Mouse (Mus musculus): ENCODE data around the gene Gm20388.

The Gm20388 gene

DNA sequence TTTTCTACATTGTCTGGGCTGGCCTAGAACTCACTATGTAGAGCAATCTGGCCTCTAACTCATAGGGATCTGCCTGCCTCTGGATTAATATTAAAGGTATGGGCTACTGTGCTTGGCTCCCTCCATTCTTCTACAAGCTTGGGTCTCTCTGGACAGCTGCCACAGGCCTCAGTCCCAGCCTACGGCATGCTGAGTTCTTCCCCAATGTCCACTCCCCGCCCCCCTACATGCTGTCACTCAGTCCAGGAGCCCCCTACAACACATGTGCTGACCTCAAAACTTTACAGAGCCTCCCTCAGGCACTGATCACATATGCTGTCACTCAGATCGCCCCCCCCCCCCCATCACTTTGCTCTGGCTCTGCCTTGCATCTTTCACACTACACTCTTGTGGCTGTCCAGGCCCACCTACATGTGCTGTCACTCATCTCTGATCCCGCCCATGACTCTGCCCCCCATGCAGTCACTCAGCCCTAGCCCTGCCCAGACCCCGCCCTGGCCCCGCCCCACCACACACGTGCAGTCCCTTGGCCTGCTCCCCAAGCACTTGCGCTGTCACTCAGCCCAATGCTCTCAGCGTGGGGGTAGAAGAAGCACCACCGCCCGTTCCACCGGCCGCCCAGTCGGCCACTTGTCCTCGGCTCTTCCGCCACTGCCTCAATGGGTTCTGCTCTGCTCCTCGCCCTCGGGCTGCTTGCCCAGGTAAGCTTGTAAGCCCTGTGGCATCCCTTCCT, 2937.4 kb downstream of the Gm20388 start, which contains the start of gene Cdh15:
Gene Cdh15 (plus strand): TSS at position 138 of the 733 bp plus-strand sequence.
- DNase-seq (ENCODE audit: low read depth, low spot score), result peak; percentile 95

DNA sequence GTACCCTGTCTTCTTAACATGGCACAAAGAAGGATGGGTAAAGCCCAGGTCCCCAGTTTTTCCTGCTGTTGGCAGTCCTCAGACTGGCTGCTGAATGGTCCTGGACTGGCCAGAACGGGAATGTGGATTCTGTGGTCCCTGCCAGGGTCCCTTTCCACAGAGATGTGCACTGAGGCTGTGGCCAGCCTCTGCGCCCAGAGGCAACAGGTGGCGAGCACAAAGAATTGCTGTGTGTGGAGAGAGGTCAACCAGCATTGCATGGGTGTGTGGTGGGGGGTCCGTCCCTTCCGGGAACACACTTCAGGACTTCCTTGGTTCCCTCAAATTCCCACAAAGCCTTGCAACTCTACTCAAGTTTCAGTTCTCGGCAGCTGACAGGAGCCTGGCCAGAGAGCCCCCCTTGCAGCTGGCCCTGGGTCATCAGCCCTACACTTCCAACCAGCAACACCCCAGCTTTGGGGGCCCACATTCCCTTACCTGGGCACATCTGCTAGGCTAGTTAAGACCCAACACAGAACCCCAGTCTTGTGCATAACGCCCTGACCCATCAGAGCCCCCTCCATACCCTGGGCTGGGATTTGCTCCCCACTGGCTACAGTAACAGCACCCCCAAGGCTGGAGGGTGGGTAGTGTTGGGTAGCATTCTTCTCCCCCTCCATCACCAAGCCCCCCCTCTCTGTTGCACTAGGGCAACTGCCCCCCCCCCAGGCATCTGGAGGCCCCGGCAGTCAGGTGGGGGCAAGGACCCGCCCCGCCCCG, 2938.7 kb downstream of the Gm20388 start:
- DNase-seq (ENCODE audit: low read depth, low spot score), result no peak

DNA sequence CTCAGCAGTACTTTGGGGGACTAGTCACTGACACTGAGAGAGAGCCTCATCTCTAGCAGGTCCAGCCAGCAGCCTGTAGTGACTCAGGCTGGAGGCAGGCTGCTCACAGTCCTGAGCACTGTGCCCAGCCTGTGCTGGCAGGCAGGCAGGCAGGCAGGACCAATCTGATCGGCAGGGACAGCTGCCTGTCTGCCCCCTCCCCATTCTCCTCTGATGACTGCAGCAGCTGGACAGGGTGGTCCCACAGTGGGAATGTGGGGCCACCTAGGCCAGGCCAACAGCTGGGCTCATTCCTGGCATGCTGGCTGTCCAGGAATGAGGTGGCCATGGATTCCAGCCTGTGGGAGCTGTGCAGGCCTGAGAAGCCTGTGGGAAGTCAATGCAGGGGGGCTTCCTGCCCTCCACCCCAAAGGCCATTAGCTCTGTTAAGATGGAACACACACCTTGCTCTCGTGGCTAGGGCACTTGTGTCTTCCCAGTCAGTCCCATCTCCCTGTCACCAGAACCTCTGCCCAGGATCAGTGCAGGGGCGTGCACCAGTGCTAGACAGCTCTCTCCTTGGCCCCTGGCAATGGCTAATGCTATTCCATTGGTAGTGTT, 2940.1 kb downstream of the Gm20388 start:
- DNase-seq (ENCODE audit: low read depth, low spot score), result peak; percentile 54

DNA sequence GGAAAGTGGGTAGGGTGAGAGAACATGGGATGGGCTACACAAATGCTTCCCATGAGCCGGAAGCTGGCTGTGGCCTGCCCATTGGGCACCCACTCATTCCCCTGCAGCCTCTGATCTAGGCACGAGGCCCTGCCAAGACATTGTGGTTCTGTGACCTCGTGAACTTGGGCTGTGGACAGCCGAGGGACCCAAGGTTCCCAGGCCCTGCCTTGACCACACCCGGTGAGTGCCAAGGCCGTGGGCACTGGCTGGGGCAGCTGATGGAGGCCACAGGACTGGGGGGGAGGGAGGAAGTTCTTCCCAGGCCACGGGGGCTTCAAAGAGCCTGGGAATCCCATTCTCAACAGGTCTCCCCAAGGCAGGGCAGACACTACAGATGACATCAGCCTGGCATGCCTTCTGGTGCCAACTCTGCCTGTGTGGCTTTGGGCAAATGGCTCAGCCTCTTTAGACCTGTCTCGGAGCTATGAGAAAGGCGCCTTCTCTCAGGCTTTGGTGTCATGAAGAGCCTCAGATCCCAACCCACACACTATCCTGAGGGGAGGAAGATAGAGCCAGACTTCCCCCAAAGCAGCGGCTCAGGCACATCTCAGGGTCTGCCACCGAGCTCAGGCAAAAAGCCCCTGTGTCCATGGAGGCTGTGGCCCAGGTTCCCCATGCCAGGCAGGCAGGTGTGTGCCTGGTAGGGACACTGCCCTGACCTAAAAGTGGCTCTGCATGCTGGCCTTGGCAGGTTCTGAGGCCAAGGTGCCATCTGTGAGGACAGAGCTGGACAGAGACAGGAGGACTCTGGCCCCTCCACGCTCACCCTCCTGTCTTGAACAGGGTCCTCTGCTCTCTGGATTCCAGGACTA, 2941.3 kb downstream of the Gm20388 start:
- peak; percentile 98 for DNase-seq (ENCODE audit: low read depth, low spot score)

DNA sequence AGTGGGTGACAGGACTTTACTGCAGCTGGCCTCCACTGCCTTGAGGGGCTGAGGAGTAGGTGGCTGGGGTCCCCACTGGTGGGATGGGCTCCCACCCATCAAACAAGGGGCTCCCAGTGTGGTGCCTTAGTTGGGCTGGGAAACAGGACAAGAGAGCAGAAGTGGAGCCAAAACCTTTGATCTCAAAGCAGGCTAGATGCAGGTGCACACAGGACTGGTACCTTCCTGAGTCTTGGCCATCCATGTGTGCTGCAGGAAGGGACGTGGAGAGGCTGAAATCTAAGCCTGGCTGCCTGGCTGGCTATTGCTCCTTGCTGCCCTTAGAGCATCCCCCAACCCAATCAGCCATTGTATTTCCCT, 2941.9 kb downstream of the Gm20388 start:
- peak; percentile 94 for DNase-seq (ENCODE audit: low read depth, low spot score)

DNA sequence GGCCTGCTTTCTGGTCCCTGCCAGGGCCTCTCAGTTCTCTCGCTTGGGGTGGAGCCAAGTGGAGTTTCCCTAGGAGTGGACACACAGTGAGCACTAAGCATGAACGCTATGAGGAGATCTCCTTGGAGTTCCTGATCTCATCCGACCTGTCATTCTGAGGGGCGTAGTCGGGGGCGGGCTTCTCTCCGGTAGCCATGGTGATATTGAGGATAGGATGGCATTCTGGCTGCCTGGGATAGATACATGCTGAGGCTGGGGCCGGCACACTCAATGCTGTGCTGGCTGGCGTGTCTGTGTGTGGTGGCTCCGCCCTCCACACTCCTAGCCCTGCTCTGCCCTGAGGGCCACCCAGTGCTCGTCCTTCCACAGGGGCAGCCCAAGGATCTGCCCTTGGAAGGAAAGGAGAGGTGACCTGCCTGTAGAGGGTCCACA, 2942.7 kb downstream of the Gm20388 start:
- peak; percentile 88 for DNase-seq (ENCODE audit: low read depth, low spot score)

DNA sequence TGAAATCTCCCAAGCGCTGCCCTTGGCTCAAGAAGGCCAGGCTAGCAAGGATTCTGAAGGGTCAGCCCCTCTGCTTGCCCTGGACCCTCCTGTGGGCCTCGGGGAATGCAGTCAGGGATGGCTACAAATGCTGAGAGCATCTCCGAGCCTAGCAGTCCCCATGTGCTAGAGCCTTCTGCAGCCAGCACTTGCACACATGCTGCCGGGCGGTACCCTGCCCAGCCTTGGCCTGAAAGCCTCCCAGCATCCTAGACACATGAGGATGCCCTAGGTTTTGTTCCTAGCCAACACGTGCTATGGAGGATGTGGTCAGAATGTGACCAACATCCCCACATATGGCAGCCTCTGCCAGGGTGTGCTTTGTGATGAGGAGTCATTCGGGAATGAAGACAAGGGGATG, 2943.7 kb downstream of the Gm20388 start:
- no peak for DNase-seq (ENCODE audit: low read depth, low spot score)

DNA sequence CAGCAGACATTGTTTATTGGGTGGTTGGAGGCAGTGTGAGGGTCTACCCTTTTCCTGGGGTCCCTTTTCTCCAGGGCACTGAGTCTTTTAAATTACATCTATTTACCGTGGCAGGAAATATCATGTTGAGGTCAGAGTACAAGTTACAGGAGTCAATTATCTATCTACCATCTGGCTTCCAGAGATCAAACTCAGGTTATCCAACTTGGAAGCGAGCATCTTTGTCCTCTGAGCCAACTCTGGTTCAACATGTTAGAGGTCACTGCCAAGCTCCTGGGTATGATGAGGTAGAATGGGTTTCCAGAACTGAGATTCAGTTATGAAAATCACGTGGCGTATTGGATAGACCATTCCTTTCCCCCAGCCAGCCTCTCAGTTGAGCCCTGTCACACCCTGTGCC, 2944.5 kb downstream of the Gm20388 start:
- DNase-seq (ENCODE audit: low read depth, low spot score), result no peak

DNA sequence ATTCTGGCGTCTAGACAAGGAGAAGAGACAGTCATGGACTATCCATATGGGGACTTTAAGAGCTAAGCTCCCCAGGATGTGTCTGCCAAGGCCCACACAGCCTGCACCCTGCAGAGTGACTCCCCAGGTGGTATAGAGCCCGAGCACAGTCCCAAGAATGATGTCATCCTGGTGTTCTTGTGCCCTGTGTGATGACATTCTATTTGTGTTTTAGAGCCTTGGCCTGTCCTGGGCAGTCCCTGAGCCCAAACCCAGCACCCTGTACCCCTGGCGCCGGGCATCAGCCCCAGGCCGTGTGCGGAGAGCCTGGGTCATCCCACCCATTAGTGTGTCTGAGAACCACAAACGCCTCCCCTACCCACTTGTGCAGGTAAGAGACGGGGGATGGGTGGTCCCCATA, 2945.6 kb downstream of the Gm20388 start:
- no peak for DNase-seq (ENCODE audit: low read depth, low spot score)

DNA sequence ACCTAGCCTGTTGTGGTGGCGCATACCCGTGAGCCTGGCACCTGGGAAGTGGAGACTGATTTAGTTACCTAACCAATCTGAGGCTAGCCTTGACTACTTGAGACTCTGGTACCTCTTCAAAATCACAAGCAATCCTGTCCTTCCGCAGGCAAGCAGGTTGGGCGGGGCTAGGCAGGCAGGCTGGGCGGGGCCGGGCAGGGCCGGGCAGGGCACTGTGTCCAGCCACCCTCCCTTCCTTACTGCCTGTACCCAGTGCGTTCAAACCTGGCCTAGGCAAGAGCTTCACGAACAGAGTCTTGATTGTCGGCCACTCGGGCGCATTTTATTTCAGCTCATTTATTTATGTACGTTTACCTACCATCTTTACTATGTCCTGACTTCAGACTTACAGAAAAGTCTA, 2949.2 kb downstream of the Gm20388 start:
- no peak for DNase-seq (ENCODE audit: low read depth, low spot score)

DNA sequence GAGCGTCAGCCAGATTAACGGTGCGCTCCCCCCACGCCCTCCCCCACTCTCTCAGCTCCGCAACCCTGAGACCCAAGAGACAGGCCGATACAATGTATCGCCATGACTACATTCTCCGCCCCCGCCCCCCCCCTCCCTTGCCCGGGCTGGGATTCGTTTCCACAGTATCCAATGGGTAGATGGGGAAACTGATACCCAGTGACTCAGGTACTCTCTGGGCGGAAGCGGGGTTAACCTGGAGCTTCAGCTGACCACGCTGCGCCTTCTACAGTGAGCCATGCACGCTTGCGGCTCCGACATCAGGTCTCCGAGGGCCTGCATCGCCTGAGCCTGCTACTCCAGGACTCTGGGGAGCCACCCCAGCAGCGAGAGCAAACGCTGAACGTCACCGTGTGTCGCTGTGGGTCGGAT, 2954.1 kb downstream of the Gm20388 start:
- no peak for DNase-seq (ENCODE audit: low read depth, low spot score)

DNA sequence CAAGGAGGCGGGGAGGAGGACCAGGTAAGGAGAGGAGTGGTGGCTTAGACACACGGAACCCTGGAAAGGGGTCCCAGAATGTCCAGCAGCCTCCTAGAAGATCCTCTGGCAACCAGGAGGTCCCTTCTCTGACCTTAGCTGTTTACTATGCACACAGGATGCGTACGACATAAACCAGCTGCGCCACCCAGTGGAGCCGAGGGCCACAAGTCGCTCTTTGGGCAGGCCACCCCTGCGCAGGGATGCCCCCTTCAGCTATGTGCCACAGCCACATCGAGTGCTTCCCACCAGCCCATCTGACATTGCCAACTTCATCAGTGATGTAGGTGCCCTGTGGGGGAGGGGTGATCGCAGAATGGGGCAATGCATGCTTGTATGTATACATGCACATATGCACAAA, 2954.8 kb downstream of the Gm20388 start:
- peak; percentile 48 for DNase-seq (ENCODE audit: low read depth, low spot score)

DNA sequence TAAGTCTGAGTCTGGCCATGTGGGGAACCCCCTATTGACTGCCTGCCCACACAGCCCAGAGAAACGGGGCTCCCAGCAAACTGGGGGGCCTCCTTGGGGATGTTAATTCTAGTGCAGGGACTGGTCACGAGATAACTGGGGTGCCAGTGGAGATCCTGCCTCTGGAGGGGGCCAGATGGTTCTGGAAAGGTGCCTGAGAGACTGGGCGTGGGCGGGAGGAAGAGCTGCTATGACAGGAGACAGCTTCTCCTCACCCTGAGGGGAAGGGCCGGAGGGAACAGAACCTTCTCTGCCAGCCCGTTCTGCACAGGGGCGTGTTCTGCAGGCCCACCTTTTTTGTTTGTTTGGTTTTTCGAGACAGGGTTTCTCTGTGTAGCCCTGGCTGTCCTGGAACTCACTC, 2955.6 kb downstream of the Gm20388 start:
- DNase-seq (ENCODE audit: low read depth, low spot score), result no peak

DNA sequence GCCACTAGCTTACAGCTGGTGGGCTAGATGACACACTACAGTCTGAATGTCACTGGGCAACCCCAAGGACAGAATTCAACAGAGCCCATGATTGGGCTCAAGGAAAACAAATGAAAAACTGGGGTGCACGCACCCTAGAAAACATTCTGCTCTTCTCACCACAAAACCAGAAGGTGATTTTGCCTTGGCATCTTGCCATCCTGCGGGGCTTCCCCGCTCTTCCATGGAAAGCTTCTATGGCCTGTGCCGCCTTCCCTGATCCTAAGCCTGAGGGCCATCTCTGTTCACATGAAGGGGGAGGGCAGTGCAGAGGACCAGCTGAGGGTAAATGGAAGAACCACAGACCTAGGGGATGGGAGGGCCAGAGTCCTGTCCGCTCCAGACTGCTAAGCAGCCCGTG, 2957.3 kb downstream of the Gm20388 start:
- DNase-seq (ENCODE audit: low read depth, low spot score), result no peak

DNA sequence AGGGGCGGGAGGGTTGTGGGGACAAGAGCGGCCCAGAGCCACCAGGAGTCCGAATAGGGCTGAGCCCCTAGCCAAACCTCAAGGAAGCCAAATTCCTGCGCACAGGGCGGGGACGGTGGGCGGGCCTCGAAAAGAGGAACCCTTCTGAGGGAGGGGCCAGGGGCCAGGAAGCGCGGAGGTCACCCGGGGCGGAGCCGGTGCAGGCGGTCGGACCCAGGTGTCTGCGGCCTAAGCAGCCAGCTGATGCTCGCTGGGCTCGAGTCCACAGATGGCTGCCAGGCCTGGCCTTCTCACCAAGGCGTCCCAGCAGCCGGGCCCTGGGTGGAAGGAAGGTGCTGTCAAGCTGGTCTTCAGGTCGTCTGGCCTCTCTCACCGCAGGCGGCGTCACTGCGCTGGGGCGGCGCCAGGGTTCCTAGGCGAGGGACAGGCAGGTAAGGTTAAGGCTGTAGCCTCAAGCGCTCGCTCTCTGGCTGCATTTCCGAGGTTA, 2959.8 kb downstream of the Gm20388 start:
- peak; percentile 30 for DNase-seq (ENCODE audit: low read depth, low spot score)

DNA sequence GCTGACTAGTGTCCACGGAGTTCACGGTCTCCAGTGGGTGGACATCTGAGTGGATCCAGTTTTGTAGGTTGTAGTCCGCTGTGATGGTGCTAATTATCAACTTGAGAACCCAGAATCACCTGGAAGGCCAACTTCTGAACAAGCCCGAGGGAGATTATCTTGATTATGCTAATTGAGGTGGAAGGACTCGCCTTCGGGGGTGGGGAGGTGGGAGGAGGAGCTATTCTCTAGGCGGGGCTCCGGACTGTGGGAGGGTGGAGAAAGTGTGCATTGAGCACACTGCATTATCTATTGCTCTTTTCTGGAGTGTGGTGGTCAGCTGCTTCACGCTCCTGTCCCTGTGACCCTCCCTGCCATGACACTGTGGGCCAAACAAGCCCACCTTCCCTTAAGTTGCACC, 2961.0 kb downstream of the Gm20388 start:
- no peak for DNase-seq (ENCODE audit: low read depth, low spot score)

DNA sequence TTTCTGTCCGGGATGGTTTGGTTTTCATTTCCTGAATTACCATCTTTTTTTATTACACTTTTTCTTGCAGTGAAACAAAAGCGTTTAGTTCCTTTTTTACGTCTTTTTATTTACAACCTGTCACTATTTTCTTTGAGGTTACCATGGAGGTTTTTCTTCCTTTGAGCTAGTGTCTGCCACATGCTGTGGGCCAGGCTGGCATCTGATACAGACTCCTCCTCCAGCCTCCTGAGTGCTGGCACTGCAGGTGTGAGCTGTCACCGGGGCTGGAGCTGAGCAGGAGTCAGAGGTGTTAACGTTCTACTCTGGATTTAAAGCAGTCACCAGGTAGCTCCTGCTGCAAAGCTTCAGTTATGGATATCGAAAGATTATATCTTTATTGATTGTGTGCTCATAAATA, 2962.5 kb downstream of the Gm20388 start:
- DNase-seq (ENCODE audit: low read depth, low spot score), result peak; percentile 78

DNA sequence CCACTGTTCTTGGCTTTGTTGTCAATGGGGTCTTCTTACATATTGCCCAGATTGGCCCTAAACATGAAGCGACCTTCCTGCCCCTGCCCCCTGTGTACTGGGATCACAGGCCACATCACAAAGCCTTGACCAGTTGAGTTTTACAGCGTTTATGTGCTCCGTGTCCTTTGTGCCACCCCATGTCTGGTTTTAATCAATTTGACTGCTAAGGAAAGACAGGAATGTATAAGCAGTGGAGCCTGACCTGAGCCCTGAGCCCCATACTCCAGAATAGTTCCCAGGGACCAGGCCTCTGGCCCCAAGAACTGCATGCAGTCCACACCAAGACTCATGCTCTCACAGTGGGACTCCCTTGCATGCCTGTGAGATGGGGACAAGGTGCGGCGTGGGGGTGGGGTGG, 2964.5 kb downstream of the Gm20388 start:
- DNase-seq (ENCODE audit: low read depth, low spot score), result no peak

DNA sequence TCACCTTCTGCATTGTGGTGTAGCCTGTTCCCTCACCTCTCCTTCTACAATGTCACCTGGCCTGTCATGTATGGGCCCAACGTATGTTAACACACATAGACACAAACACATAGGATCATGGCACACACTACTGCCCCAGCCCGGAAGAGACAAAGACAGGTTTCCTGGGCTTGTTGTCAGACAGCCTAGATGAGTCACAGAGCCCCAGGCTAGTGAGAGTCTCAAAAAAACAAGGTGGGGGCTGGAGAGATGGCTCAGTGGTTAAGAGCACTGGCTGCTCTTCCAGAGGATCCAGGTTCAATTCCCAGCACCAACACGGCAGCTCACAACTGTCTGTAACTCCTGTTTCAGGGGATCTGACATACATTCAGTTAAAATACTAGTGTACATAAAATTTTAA, 2967.6 kb downstream of the Gm20388 start:
- no peak for DNase-seq (ENCODE audit: low read depth, low spot score)

DNA sequence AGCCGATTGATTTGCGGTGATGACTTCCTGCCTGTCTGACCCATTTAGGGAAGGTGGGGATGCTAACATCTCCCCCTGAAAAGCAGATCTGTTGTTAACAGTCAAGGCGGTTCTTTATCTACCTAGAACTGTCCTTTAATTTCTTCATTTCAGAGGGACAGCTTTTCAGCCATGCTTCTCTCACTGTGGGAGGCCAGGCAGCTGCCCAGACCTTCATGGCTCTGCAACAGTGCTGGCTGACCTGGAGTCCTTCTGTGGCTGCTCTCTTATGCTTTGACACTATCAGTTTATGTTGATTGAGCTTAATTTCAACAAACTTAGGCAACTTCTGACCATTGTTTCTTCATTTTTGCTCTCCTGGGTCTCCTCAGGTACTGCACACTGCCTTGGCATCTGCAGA, 2969.7 kb downstream of the Gm20388 start:
- peak; percentile 72 for DNase-seq (ENCODE audit: low read depth, low spot score)

DNA sequence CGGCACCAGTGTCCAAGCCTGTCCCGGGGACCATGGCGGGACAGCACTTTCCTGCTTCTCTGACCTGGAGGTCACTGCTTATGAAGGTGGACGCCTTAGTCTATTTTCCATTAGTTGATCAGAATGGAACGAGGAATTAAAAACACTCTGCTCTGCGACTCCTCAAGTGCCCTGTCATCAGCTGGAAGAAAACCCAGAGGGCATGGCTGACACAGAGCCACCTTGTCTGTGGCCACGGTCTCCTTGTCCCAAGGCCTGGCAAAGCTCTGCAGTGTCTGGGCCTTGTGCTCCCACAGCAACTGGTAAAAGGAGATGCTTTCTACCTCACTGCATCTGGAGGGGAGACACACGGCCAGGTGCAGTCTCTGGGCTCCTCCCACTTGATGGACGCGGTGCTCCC, 2973.0 kb downstream of the Gm20388 start:
- DNase-seq (ENCODE audit: low read depth, low spot score), result no peak

DNA sequence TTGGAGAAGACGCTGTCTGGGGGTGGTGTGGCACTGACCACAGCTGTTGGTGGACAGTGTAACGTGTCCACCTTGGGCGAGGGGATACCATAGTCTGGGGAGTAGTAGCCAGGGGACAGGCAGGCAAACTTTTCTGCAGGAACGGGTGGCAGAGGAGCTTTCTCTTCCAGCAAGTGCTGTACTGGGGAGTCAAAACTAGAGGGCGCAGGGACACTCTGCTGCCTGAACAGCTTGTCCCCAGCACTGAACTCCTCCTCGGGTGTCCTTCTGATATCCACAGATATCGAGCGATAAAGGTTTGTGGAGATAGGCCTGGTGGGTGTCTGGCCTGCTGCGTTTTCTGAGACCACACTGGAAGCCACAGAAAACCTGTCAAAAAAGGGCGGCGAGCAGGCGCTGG, 2980.8 kb downstream of the Gm20388 start:
- DNase-seq (ENCODE audit: low read depth, low spot score), result peak; percentile 31
